Mouse (Mus musculus): ENCODE results near the gene Adam8.
A peak's percentile ranks its signal among the peaks of the same experiment; 100 is the strongest.

Gene Adam8

GRCm38 (mm10) chr7:139992406-139992805 lies at the start of gene Adam8:
TSS of gene Adam8 (minus strand) at chr7:139992562.
- DNase-seq (ENCODE audit: low spot score in 2 of 2): peak in 1 of 2 experiments; percentile 30

- DNase-seq (ENCODE audit: low spot score in 2 of 2): no peak
Observed at GRCm38 (mm10) chr7:140037171-140037555, 44.8 kb upstream of the Adam8 start.

- DNase-seq (ENCODE audit: low spot score in 2 of 2): peak; percentile 93 to 95
Observed at GRCm38 (mm10) chr7:140036281-140037170, 44.2 kb upstream of the Adam8 start, which contains the start of the genes Zfp511 and Tubgcp2. TSS of gene Zfp511 (plus strand) at chr7:140036391. TSS of gene Tubgcp2 (minus strand) at chr7:140036669.

- no peak for DNase-seq (ENCODE audit: low spot score in 2 of 2)
Observed at GRCm38 (mm10) chr7:140035456-140035855, 43.1 kb upstream of the Adam8 start.

- no peak for DNase-seq (ENCODE audit: low spot score in 2 of 2)
Observed at GRCm38 (mm10) chr7:140033386-140033785, 41.0 kb upstream of the Adam8 start.

GRCm38 (mm10) chr7:140032366-140032765 lies 40.0 kb upstream of the Adam8 start:
- DNase-seq (ENCODE audit: low spot score in 2 of 2): no peak

GRCm38 (mm10) chr7:140031771-140032170 lies 39.4 kb upstream of the Adam8 start:
- no peak for DNase-seq (ENCODE audit: low spot score in 2 of 2)

GRCm38 (mm10) chr7:140011336-140011735 lies 19.0 kb upstream of the Adam8 start:
- no peak for DNase-seq (ENCODE audit: low spot score in 2 of 2)

GRCm38 (mm10) chr7:140007781-140008180 lies 15.4 kb upstream of the Adam8 start:
- peak in 1 of 2 experiments; percentile 0 for DNase-seq (ENCODE audit: low spot score in 2 of 2)

- DNase-seq (ENCODE audit: low spot score in 2 of 2): no peak
Observed at GRCm38 (mm10) chr7:140006861-140007611, 14.7 kb upstream of the Adam8 start.

- DNase-seq (ENCODE audit: low spot score in 2 of 2): no peak
Observed at GRCm38 (mm10) chr7:140004666-140005065, 12.3 kb upstream of the Adam8 start.

- DNase-seq (ENCODE audit: low spot score in 2 of 2): no peak
Observed at GRCm38 (mm10) chr7:140001086-140001740, 8.9 kb upstream of the Adam8 start.

- no peak for DNase-seq (ENCODE audit: low spot score in 2 of 2)
Observed at GRCm38 (mm10) chr7:139998691-139999350, 6.5 kb upstream of the Adam8 start.

- DNase-seq (ENCODE audit: low spot score in 2 of 2): peak; percentile 67 to 70
Observed at GRCm38 (mm10) chr7:139994676-139995075, 2.3 kb upstream of the Adam8 start.

GRCm38 (mm10) chr7:139994202-139994601 lies 1.8 kb upstream of the Adam8 start:
- no peak for DNase-seq (ENCODE audit: low spot score in 2 of 2)

GRCm38 (mm10) chr7:139993532-139993931 lies 1.2 kb upstream of the Adam8 start:
- DNase-seq (ENCODE audit: low spot score in 2 of 2): no peak

- no peak for DNase-seq (ENCODE audit: low spot score in 2 of 2)
Observed at GRCm38 (mm10) chr7:139990864-139991394, 1.4 kb downstream of the Adam8 start.

GRCm38 (mm10) chr7:139988272-139988671 lies 4.1 kb downstream of the Adam8 start:
- no peak for DNase-seq (ENCODE audit: low spot score in 2 of 2)

GRCm38 (mm10) chr7:139984505-139984904 lies 7.9 kb downstream of the Adam8 start:
- no peak for DNase-seq (ENCODE audit: low spot score in 2 of 2)

- no peak for DNase-seq (ENCODE audit: low spot score in 2 of 2)
Observed at GRCm38 (mm10) chr7:139982058-139982457, 10.3 kb downstream of the Adam8 start.

GRCm38 (mm10) chr7:139980778-139981177 lies 11.6 kb downstream of the Adam8 start:
- DNase-seq (ENCODE audit: low spot score in 2 of 2): no peak

Measured in natural killer cell, adult 2 months (primary cell).